Mouse (Mus musculus): ENCODE results near the gene Gpm6b. TPM values are rescaled to one million over a fixed set of nuclear protein-coding genes. Genes with fewer than 3 reads are reported as not detected.

Gene Gpm6b
- polyA plus RNA-seq, 1 experiment from 2014 or later = 24.1 TPM

GRCm38 (mm10) chrX:166356276-166356675 is 117.6 kb downstream of the Gpm6b start:
- ATAC-seq (ENCODE audit: low FRiP score, low TSS enrichment) = no peak
- Histone ChIP-seq H3K9ac (ENCODE audit: low read depth, low read length) (no peak overlapping the region), H3K36me3 (ENCODE audit: control insufficient read depth, insufficient read depth, low read length) (no peaks in the 10 kb centered on the region), H3K4me3 (ENCODE audit: low read length) (no peak overlapping the region), H3K27me3 (ENCODE audit: control insufficient read depth, insufficient read depth, low read length) (no peaks in the 10 kb centered on the region), H3K4me2 (replicated peaks; ENCODE audit: low read depth, low read length) (no peak overlapping the region), H3K4me1 (ENCODE audit: control insufficient read depth, insufficient read depth, low read length) (no peaks in the 10 kb centered on the region), H3K9me3 (ENCODE audit: control insufficient read depth, low read length) (no peaks in the 10 kb centered on the region), H3K27ac (ENCODE audit: low read depth, low read length) (no peak overlapping the region)
- 84% methylated on average over 3 of the region's 3 CpGs for WGBS

DNA sequence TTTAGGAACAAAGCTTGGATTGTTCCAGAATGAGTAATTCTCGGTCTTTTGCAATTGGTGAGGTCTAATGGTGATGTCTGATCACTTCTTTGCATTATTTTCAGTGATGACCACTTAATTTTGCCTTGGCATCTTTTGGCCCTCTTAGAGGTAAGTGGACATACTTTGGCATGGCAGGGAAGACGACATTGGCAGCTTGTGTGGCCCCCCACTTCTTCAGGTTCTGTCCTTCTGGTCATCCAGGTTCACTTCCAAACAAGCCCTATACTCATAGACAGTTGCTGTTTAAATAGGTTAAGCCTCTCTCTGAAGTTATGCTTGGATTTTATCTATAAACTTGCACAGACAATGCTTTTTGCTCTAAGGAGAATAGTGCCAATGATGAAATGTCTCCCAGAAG is 120.2 kb downstream of the Gpm6b start:
- no peaks in the 10 kb centered on the region for H3K27me3 ChIP-seq (ENCODE audit: control insufficient read depth, insufficient read depth, low read length)
- no peaks in the 10 kb centered on the region for H3K36me3 ChIP-seq (ENCODE audit: control insufficient read depth, insufficient read depth, low read length)
- no peak for ATAC-seq (ENCODE audit: low FRiP score, low TSS enrichment)
- H3K4me2 ChIP-seq (replicated peaks; ENCODE audit: low read depth, low read length) = no peak overlapping the region
- WGBS = 86% methylated on average over 2 of the region's 2 CpGs
- H3K9ac ChIP-seq (ENCODE audit: low read depth, low read length) = no peak overlapping the region
- H3K9me3 ChIP-seq (ENCODE audit: control insufficient read depth, low read length) = no peaks in the 10 kb centered on the region
- H3K27ac ChIP-seq (ENCODE audit: low read depth, low read length) = no peak overlapping the region
- no peak overlapping the region for H3K4me3 ChIP-seq (ENCODE audit: low read length)
- H3K4me1 ChIP-seq (ENCODE audit: control insufficient read depth, insufficient read depth, low read length) = no peaks in the 10 kb centered on the region

DNA sequence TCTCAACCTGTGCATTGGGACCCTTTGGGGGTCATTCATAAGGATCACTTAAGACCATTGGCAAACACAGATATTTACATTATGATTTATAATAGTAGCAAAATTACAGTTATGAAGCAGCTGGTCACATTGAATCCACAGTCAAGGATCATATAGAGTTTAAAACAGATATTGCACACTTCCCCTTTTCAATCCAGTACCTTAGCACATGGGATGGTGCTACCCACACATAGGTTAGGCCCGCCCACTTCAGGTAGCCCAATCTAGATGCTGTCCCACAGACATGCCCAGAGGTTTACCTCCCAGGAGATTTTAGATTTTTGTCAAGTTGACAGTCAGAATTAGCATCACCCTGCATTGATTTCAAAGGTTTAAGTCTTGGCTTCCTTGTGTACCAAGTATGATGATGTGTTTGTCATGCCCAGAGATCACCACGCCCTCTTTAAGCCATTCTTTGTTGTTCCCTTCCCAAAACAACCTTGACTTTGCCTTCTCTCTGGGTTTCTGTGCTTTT is 121.3 kb downstream of the Gpm6b start:
- Histone ChIP-seq H3K9me3 (ENCODE audit: control insufficient read depth, low read length) (no peaks in the 10 kb centered on the region), H3K36me3 (ENCODE audit: control insufficient read depth, insufficient read depth, low read length) (no peaks in the 10 kb centered on the region), H3K27ac (ENCODE audit: low read depth, low read length) (no peak overlapping the region), H3K9ac (ENCODE audit: low read depth, low read length) (no peak overlapping the region), H3K4me2 (replicated peaks; ENCODE audit: low read depth, low read length) (no peak overlapping the region), H3K4me3 (ENCODE audit: low read length) (no peak overlapping the region), H3K4me1 (ENCODE audit: control insufficient read depth, insufficient read depth, low read length) (no peaks in the 10 kb centered on the region), H3K27me3 (ENCODE audit: control insufficient read depth, insufficient read depth, low read length) (no peaks in the 10 kb centered on the region)
- WGBS = 85% methylated on average over 2 of the region's 2 CpGs
- no peak for ATAC-seq (ENCODE audit: low FRiP score, low TSS enrichment)

GRCm38 (mm10) chrX:166360455-166360854 is 121.7 kb downstream of the Gpm6b start:
- 79% methylated on average over 4 of the region's 4 CpGs for WGBS
- Histone ChIP-seq H3K27ac (ENCODE audit: low read depth, low read length) (no peak overlapping the region), H3K4me1 (ENCODE audit: control insufficient read depth, insufficient read depth, low read length) (no peaks in the 10 kb centered on the region), H3K9me3 (ENCODE audit: control insufficient read depth, low read length) (no peaks in the 10 kb centered on the region), H3K36me3 (ENCODE audit: control insufficient read depth, insufficient read depth, low read length) (no peaks in the 10 kb centered on the region), H3K4me2 (replicated peaks; ENCODE audit: low read depth, low read length) (no peak overlapping the region), H3K9ac (ENCODE audit: low read depth, low read length) (no peak overlapping the region), H3K4me3 (ENCODE audit: low read length) (no peak overlapping the region), H3K27me3 (ENCODE audit: control insufficient read depth, insufficient read depth, low read length) (no peaks in the 10 kb centered on the region)
- no peak for ATAC-seq (ENCODE audit: low FRiP score, low TSS enrichment)

DNA sequence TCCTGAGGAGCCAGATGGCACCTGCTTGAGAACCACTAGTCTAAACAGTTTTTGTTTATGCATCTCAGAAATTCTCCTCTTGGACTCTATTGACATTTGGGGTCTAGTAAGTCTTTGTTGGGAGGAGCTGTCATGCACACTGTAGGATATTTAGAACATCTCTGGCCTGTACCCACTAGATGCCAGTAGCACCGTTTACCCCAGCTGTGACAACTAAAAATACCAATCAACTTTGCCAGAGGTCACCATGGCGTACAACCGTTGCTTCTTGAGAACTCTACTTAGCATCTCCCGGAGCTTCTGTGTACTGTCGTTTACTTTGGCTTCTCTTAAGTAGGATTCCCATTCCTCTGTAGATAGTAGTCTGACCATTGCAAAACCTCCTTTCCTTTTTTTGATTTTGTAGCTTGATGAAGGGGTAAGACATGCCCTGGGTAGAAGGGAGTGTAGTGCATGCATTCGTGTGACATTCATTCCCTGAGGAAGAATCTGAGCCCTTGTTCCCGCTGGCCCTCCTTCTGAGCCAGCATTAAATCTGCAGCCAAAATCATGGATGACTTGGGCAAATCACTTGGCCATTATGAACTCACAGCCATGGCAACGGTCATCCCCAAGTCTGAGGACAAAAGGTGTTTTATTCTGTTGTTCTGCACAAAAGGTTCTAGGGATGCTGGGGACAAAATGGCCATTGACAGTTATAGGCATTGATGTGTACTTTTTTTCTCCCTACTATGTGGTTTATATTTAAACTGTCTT is 126.9 kb downstream of the Gpm6b start:
- ATAC-seq (ENCODE audit: low FRiP score, low TSS enrichment) = no peak
- H3K27me3 ChIP-seq (ENCODE audit: control insufficient read depth, insufficient read depth, low read length) = no peaks in the 10 kb centered on the region
- 84% methylated on average over 8 of the region's 8 CpGs for WGBS

GRCm38 (mm10) chrX:166376681-166377328 is 138.1 kb downstream of the Gpm6b start:
- no peak for ATAC-seq (ENCODE audit: low FRiP score, low TSS enrichment)
- no peak overlapping the region for H3K9ac ChIP-seq (ENCODE audit: low read depth, low read length)

More for the DNA sequence above, 126.9 kb downstream of the Gpm6b start:
- Histone ChIP-seq H3K9ac (ENCODE audit: low read depth, low read length) (no peak overlapping the region), H3K4me2 (replicated peaks; ENCODE audit: low read depth, low read length) (no peak overlapping the region), H3K9me3 (ENCODE audit: control insufficient read depth, low read length) (no peaks in the 10 kb centered on the region), H3K4me1 (ENCODE audit: control insufficient read depth, insufficient read depth, low read length) (no peaks in the 10 kb centered on the region), H3K27ac (ENCODE audit: low read depth, low read length) (no peak overlapping the region), H3K4me3 (ENCODE audit: low read length) (no peak overlapping the region), H3K36me3 (ENCODE audit: control insufficient read depth, insufficient read depth, low read length) (no peaks in the 10 kb centered on the region)

DNA sequence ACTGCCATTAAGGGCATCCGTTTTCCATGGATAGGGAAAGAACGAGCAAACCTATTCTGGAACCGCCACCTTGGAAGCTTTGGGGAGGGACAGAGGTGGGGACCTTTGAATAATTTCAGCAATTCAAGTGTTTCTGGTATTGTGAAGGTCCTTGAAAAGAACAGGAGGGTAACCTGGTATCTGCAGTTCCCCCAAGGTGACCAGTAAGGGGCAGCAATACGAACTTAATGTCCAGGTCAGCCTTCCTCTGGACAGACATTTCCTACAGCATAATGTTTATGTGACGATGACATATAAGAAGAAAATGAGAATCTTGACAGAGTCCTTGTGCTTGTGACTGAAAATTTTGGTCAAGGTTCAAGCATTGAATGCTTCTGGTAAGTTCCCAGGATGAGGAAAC is 139.9 kb downstream of the Gpm6b start:
- H3K27ac ChIP-seq (ENCODE audit: low read depth, low read length) = no peak overlapping the region
- no peak for ATAC-seq (ENCODE audit: low FRiP score, low TSS enrichment)
- peaks cover 3% of the 10 kb centered on the region; the same call in 1 of the 2 replicates for H3K27me3 ChIP-seq (ENCODE audit: control insufficient read depth, insufficient read depth, low read length)
- H3K4me2 ChIP-seq (replicated peaks; ENCODE audit: low read depth, low read length) = no peak overlapping the region
- no peak overlapping the region for H3K4me3 ChIP-seq (ENCODE audit: low read length)
- no peak overlapping the region for H3K9ac ChIP-seq (ENCODE audit: low read depth, low read length)
- H3K36me3 ChIP-seq (ENCODE audit: control insufficient read depth, insufficient read depth, low read length) = no peaks in the 10 kb centered on the region
- H3K4me1 ChIP-seq (ENCODE audit: control insufficient read depth, insufficient read depth, low read length) = no peaks in the 10 kb centered on the region
- WGBS = 84% methylated on average over 5 of the region's 5 CpGs
- no peaks in the 10 kb centered on the region for H3K9me3 ChIP-seq (ENCODE audit: control insufficient read depth, low read length)

More at GRCm38 (mm10) chrX:166376681-166377328, 138.1 kb downstream of the Gpm6b start:
- H3K27ac ChIP-seq (ENCODE audit: low read depth, low read length) = no peak overlapping the region
- H3K36me3 ChIP-seq (ENCODE audit: control insufficient read depth, insufficient read depth, low read length) = no peaks in the 10 kb centered on the region
- WGBS = 84% methylated on average over 9 of the region's 9 CpGs
- H3K4me2 ChIP-seq (replicated peaks; ENCODE audit: low read depth, low read length) = no peak overlapping the region
- no peaks in the 10 kb centered on the region for H3K4me1 ChIP-seq (ENCODE audit: control insufficient read depth, insufficient read depth, low read length)
- H3K4me3 ChIP-seq (ENCODE audit: low read length) = no peak overlapping the region
- no peaks in the 10 kb centered on the region for H3K9me3 ChIP-seq (ENCODE audit: control insufficient read depth, low read length)
- H3K27me3 ChIP-seq (ENCODE audit: control insufficient read depth, insufficient read depth, low read length) = no peaks in the 10 kb centered on the region; the same call in 1 of the 2 replicates

DNA sequence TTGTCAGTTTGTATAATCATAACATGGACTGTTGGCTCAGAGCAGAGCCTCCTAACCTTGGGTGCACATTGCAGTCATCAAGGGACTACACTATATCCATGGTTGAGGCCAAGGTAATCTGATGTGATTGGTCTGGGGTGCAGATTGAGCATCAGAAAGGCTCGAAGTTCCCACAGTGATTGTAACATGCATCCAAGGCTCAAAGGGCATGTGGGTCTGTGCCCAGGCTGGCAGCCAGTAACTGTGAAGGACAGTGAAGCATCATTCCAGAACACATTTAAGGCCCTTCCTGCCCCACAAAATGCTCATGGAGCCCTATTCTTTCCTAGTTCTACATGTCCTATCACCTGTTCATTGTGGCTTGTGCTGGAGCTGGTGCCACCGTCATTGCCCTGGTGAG is 144.9 kb downstream of the Gpm6b start:
- no peaks in the 10 kb centered on the region for H3K9me3 ChIP-seq (ENCODE audit: control insufficient read depth, low read length)
- H3K27ac ChIP-seq (ENCODE audit: low read depth, low read length) = no peak overlapping the region
- H3K27me3 ChIP-seq (ENCODE audit: control insufficient read depth, insufficient read depth, low read length) = 0 out of 2 replicates have a peak, but pooled peaks cover 3% of the 10 kb centered on the region
- no peak for ATAC-seq (ENCODE audit: low FRiP score, low TSS enrichment)
- 78% methylated on average over 2 of the region's 2 CpGs for WGBS
- no peaks in the 10 kb centered on the region for H3K4me1 ChIP-seq (ENCODE audit: control insufficient read depth, insufficient read depth, low read length)
- no peak overlapping the region for H3K9ac ChIP-seq (ENCODE audit: low read depth, low read length)
- H3K4me3 ChIP-seq (ENCODE audit: low read length) = no peak overlapping the region
- no peak overlapping the region for H3K4me2 ChIP-seq (replicated peaks; ENCODE audit: low read depth, low read length)
- H3K36me3 ChIP-seq (ENCODE audit: control insufficient read depth, insufficient read depth, low read length) = no peaks in the 10 kb centered on the region

DNA sequence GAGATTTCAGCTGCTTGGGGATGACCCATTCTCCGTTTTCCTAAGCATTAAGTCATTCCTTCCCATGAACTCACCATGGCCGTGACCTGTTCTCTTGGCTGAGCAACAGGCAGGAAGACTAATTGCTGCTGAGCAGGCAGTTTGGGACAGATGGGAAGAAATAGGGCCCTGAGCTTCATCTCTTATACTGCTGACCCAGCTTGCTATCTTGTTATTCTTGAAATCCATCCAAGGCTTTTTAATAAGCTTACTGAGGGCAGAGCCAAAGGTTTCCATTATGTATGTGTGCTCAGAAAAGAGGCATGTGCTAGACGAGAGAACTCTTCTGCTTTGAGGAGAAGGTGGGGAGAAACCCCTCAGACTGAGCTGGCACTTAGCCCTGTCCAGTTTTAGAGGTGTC is 146.2 kb downstream of the Gpm6b start:
- Histone ChIP-seq H3K4me2 (replicated peaks; ENCODE audit: low read depth, low read length) (no peak overlapping the region), H3K9ac (ENCODE audit: low read depth, low read length) (no peak overlapping the region), H3K36me3 (ENCODE audit: control insufficient read depth, insufficient read depth, low read length) (no peaks in the 10 kb centered on the region), H3K9me3 (ENCODE audit: control insufficient read depth, low read length) (no peaks in the 10 kb centered on the region), H3K27me3 (ENCODE audit: control insufficient read depth, insufficient read depth, low read length) (0 out of 2 replicates have a peak, but pooled peaks cover 3% of the 10 kb centered on the region), H3K4me3 (ENCODE audit: low read length) (no peak overlapping the region), H3K4me1 (ENCODE audit: control insufficient read depth, insufficient read depth, low read length) (no peaks in the 10 kb centered on the region), H3K27ac (ENCODE audit: low read depth, low read length) (peak overlapping the region; percentile 42)
- ATAC-seq (ENCODE audit: low FRiP score, low TSS enrichment) = peak; percentile 87
- whole genome bisulfite sequencing = 48% methylated on average over 3 of the region's 3 CpGs
